Mouse (Mus musculus): ENCODE measurements around the gene Nutf2. TPM values are rescaled to one million over a fixed set of nuclear protein-coding genes. Genes with fewer than 3 reads are reported as not detected.
"Not testable (repeated sequence)": the region's sequence is repeated elsewhere in the genome, so short reads cannot be mapped to it uniquely, and the experiment has no call there.

The Nutf2 gene
- 10 to 100 TPM; 21.4 to 44.7 (median 25.5) TPM for total RNA-seq (2022)

DNA sequence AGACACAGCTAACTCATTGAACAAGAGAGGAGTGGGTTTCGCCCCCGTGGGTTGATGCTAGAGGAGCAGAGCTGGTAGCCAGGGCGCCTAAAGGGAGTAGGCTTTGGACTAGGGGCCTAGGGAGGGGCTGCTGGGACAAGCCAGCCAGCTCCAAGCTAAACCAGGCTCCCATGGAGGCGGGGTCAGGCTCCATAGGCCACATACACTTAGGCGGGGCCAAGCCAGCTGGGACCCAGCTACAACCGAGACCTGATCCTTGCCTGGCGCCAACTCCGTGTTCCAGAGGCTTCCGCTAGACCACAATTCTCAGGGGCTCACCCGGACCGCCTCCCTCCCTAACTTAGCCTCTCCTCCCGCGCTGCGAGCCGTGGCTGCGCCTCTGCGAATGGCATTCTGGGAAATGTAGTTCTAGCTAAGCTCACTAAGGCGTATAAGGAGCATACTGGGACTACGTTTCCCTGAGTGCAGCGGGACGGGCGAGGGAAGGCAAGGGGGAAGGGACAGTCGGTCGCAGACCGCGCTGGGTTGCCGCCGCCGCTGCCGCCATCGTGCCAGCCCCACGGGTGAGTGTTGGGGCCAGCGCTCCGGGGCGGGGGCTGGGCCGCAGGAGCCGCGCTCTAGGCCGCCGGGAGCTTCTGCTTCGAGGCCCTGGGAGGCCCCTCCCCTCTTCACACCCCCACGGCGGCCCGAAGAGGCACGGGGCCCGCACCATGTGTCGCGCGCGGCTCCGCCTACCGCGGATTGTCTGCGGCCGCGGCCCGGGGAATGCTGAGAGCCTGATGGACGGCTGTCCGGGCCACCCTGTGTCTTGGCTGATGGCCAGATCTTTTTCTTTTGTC is at the start of gene Nutf2:
Gene Nutf2 (plus strand): TSS at position 438 of the 839 bp plus-strand sequence.
- peak; percentile 94 to 97 for DNase-seq (ENCODE audit: low spot score in 2 of 2)

DNA sequence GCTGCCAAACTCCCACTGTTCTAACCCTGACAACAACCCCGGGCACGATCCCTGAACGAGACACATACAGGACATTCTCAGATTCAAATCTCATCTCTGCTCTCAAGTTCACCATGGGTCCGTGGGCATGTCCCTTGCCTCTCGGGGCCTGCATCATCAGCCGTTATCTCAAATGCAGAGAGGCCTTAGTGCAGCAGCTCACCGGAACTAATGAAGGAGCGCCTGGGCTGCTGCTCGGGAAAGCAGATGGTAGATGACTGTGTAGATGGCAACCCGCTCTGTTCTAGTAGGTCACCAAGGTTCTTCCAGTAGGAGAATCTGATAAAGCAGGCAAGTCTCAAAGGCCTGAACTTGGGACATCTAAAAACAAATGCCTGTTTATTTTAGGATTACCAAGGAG is 49.3 kb upstream of the Nutf2 start:
- no peak for DNase-seq (ENCODE audit: low spot score in 2 of 2)

DNA sequence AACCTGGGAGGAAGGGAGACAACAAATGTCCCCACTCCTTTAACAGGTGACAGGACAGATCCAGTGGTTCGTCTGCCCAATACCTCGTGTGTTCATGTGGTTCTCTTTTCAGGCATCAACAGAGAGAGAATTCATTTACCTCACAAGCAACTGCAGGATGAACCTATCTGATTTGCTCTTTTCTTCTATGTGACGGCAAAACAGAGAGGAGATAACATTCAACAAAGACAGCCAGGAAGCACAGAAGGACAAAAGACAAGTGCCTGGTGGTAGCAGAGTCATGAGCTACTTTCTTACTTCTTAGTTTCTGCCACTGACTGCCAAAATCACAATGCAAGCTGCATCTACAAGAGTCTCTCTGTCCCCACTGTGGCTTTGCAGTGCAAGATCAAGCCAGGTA is 48.8 kb upstream of the Nutf2 start:
- no peak for DNase-seq (ENCODE audit: low spot score in 2 of 2)

DNA sequence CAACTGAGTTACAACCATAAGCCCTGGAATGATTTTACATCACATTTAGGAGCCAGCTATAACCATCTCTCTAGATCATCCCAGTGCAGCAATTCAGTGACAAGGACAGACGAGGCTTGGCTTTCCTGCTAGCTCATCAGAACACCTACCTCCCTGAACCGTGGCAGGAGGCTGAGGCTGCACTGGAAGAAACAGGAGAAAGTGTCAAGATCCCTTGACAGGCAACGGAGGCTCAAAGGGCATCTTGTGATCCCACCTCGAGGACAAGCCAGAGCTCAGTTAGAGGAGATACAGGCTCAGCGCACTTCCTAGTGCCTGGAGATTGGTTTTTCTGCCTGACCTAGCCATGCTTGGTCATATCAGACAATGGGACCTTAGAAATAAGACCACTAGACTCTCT is 47.9 kb upstream of the Nutf2 start:
- DNase-seq (ENCODE audit: low spot score in 2 of 2): no peak

DNA sequence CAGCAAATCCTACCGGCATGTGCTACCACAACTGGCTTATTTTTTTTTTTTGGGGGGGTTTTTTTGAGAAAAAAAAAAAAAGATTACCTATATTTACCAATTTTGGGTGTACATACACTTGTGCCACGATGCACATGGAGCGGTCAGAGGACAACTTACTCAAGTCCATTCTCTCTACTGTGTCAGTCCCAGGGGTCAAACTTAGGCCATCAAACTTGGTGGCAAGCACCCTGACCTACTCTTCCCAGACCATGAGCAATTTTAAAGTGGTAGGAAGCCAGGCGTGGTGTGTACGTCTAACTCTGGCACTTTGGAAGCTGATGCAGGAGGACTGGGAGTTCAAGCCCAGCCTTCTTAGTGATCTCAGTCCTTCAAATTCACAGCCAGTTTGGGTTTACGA is 47.1 kb upstream of the Nutf2 start:
- no peak for DNase-seq (ENCODE audit: low spot score in 2 of 2)

DNA sequence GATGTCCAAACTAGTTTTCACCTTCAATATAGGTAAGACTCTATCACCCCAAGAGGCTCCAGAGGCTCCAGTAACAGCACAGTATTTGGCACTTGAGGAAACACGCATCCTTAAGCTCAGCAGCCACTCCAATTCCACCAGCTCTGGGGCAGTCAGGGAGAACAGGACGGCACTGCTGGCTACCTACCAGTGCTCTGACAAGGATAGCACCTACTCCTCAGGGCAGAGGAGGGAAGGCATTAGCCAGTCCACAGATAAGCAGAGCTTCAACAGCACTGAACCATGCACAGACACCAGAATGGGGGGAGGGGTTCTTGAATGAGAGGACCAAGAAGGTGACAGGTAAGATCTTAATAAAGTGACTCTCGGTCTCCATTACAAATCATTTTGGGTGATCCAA is 40.7 kb upstream of the Nutf2 start:
- no peak for DNase-seq (ENCODE audit: low spot score in 2 of 2)

DNA sequence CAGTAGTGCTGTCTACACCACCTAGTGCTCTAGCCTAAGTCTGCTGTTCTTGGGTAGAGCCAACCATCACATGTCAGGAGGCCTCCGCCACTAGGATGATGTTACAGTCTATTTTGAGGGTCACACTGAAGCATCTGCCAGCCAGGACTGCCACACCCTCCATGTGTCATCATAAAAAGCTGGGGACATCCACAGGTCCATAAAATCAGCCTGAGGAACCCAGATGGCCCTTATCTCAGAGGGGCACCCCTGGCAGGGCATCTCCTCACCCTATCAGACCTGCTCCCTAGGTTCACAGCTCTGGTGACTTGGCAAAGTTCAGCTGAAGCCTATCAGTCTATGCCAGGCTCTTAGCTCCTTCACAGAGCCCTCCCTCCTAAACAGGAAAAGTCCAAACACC is 39.5 kb upstream of the Nutf2 start:
- DNase-seq (ENCODE audit: low spot score in 2 of 2): peak; percentile 56 to 79

DNA sequence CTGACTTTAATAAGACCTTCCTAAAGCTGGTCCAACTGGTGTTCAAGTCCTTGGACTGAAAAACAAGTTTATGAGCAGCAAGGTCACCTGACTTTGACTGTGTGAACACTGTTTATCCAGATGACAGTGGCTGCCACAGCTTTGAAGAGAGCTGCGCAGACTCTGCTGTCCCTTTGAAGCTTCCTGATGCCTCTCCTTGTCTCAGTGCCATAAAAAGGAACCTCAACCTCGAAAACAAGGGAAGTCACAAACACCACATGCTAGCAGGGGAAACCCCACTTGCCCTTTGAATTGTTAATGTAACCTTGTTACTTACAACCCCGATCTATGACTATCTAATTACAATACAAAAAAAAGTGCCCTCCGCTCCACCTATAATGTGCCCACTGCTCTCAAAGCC is 34.9 kb upstream of the Nutf2 start:
- DNase-seq (ENCODE audit: low spot score in 2 of 2): no peak

DNA sequence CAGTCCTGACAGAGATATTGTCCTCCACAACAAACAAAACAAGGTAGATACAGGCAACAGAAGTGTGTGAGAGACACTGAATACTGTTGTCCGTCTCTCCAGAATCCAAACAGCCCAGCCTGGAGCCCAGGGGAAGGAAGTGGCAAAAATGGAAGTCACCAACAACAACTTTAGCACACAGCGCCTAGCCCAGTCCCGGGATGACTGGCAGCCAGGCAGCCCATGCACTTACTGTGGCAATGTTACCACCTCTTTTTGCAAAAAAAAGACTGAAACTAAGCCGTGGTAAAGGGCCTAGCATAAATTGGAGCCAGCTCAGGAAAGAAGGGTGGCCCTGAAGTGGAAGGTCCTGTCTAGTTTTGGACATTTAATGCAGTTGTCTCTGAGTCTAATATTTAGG is 34.0 kb upstream of the Nutf2 start:
- no peak for DNase-seq (ENCODE audit: low spot score in 2 of 2)

DNA sequence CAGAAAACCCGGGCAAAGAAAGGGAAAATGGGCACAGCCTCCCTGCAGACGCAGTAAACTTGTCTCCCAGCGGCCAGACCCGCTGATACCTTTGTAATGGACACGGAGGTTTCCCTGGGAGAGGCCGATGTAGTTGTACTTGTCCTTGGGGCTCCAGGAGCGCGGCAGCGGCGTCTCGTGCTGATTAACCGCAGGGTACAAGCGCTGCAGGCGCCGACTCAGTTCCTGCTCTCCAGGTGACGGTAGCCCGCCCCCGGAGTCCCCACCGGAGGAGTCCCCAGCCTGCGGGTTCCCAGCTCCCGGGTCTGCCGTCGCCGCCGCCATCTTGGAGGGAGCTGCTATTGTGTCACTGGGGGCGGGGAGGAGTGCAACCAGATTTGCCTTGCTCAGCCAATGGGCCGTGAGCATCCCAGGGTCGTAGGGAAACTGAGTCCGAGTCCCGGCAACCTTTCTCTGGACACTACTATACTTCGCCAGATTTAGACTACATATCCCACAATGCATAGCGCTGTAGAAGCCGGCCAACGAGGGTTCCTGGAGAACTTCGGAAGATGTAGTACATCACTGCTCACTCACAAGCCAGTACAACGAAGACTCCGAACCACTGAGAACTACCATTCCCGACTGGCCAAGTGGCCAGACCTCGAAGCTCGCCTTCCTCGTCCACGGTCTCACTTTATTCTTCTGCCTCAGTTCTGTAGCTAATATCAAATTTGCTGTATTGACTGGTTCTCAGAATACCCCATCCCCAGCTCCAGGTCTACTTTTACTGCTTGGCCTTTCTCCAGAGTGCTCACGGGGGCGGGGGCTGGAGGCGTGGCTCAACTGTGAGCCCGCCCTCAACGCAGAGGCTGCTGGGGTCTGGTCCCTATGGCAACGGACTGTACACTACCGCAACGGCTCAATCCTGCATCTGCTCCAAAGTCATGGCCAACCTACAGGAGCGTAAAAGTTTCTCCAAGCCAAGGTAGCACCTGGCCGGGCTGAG is 33.2 kb upstream of the Nutf2 start, which contains the start of the genes Ranbp10 and Tsnaxip1:
Gene Ranbp10 (minus strand): TSS at position 490 of the 988 bp plus-strand sequence.
Gene Tsnaxip1 (plus strand): TSS at position 871 of the 988 bp plus-strand sequence.
- peak; percentile 95 to 97 for DNase-seq (ENCODE audit: low spot score in 2 of 2)

DNA sequence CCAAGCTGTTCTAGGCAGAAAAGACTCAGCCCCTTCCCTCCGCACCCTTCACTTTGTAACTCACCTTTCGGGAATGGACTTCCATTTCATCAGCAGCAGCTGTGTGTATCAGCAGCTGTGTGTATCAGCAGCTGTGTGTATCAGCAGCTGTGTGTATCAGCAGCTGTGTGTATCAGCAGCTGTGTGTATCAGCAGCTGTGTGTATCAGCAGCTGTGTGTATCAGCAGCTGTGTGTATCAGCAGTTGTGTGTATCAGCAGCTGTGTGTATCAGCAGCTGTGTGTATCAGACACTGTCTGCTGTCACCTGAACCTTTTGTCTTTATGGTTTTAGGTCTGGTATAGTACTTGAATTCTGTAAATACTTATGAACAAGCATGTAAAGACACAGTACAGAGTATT is 26.6 kb upstream of the Nutf2 start:
- DNase-seq (ENCODE audit: low spot score in 2 of 2): not testable (repeated sequence)

DNA sequence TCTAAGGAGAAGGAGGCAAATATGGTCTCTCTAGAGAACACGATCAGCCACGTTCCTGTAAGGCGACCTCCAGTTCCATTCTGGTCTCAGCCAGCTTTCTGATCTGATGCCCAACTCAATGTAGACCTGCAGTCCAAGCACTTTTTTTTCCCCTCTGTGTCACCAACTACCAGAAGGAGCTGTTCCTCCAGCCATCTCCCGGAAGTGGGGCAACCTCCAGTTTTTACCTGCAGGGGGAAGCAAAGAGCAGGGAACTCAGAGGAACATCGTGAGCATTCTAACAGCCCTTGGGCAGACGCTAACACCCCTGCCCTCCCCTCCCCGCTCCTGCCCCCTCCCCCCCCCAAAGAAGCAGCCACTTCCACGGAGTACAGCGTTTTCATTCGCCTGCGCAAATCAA is 25.1 kb upstream of the Nutf2 start:
- peak; percentile 72 to 76 for DNase-seq (ENCODE audit: low spot score in 2 of 2)

DNA sequence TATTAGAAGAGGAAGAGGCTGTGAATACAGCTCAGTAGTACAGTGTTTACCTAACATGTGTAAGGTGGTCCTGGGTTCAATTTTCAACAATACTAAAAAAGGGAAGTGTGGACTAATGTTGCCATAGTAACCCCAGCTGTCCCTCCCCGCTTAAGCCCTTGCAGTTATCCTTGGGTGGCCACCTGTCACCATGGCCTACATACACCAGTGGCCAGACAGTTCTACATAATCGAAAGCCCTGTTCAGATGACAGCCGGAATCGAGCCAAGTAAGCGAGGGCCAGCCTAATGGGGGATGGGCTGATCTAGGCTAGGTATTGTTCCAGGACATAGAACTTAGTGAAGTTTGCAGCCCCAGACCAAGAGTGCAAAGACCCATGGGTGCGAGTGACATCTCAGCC is 23.4 kb upstream of the Nutf2 start:
- no peak for DNase-seq (ENCODE audit: low spot score in 2 of 2)

DNA sequence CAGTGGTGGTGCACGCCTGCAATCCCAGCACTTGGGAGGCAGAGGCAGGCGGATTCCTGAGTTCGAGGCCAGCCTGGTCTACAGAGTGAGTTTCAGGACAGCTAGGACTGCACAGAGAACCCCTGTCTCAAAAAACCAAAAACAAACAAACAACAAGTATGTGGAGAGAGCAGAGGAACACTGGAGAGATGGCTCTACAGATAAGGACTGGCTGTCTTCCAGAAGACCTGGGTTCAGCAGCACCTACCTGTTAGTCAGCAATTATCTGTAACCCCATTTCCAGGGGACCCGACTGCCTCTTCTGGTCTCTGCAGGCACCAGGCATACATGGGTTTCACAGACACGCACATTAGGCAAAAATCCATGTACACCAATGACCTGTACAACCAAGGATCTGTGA is 21.2 kb upstream of the Nutf2 start:
- no peak for DNase-seq (ENCODE audit: low spot score in 2 of 2)

DNA sequence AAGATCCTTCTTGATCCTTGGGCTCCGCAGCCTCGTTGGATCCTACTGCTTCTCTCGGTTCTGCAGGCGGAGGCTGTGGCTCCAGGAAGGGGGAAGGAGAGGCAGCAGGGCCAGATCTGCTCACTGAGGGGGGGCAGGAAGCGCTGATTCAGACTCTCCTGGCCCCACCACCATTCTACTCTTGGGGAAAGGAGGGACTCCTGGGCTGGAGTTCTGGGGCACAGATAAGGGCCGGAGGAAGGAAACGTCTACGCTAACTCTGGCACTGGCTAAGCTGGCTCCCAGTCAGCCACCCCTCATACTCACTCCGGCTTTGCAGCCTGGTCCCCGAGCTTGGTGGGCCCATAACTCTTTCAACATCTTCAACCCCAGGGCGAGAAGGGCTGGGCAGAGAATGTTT is 13.7 kb upstream of the Nutf2 start:
- DNase-seq (ENCODE audit: low spot score in 2 of 2): no peak

DNA sequence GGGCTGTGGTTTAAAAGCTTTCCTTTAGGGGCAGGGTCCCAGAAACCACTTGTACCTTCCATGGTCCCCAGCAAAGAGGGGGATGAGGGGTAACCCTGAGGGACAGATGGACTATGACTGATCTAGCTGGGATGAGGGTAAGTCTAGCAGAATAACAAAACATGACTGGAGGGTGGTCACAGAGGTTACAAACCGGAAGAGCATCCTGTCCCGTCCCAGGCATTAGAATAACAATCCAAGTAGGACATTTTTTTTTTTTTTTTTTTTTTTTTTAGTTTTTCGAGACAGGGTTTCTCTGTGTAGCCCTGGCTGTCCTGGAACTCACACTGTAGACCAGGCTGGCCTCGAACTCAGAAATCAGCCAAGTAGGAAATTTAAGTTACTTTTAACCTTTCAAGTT is 10.4 kb upstream of the Nutf2 start:
- no peak for DNase-seq (ENCODE audit: low spot score in 2 of 2)

DNA sequence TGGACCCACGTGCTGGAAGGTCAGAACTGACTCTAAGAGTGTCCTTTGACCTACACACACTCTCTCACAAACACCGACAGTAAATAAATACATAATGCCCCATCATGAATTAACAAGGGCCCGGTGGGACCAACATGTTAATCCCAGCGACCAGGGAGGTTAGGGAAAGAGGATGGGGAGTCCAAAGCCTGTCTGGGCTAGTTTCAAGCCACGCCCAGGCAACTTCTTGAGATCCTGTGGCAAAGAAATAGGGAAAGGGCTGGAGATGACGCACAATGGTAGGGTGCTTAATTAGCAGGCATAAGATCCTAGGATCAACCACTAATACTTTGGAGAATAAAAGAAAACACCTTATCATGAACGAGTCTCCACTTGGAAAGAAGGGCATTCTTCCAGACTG is 9.8 kb upstream of the Nutf2 start:
- no peak for DNase-seq (ENCODE audit: low spot score in 2 of 2)

DNA sequence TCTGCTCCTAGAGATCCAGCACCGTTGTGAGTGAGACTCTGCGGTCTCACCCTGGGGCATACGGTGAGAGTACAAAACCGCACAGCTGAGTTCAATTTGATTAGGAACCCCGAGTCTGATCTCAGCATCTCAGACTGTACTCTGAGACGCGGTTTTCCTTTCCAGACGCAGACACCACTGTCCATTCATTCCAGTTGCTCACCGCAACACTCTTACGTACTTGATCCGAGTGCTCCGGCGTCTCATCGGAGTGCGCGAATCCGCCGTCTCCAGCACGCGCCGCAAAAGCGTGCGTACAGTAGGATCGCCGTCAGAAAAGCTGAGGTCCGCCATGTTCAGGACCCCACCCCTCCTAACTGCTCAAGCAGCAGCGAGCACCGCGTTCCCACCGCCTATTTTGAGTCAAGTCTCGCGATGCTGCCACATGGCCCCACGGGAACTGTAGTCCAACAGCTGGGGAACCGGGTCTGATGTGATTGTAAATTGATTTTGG is 8.7 kb upstream of the Nutf2 start:
- peak; percentile 68 to 75 for DNase-seq (ENCODE audit: low spot score in 2 of 2)

DNA sequence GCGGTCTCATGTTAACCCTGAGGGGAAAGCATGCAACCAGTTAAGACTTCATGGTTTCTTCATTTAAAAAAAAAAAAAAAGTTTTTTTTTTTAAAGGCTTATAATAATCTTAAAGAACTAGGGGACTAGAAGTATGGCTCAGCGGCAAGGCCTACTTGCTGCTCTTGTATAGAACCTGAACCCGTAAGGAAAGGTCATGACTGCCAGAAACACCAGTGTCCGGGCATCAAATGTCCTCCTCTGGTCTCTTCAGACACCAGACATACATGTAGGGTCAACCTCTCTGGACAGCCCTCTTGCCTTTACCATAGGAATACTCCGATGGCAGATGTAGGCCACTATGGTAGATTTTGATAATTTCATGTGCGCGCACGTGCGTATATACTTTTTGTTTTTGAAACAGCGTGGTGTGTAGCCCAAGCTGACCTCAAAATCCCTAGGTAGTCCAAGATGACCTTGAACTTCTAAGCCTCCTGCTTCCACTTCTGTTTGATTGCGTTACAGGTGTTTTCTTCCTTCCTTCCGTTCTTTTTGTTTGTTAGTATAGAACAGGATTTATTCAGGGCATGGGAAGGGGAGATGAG is 8.1 kb upstream of the Nutf2 start:
- no peak for DNase-seq (ENCODE audit: low spot score in 2 of 2)

DNA sequence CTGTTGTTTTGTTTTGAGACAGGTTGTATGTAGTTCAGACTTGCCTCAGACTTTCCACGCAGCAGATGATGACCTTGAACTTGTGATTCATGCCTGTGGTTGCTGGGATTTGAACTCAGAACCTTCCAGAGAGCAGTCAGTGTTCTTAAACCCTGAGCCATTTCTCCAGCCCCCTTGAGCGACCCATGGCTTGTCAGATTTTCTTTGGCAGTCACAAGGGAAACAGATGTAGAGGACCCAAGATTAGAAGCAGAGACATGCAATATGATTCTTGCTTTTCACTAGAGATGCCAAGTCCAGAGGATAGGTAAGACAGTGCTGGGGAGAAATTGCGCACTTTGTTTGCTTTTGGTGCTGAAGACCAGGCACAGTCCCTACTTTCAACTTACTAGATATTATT is 7.2 kb upstream of the Nutf2 start, which contains the start of gene Cenpt:
Gene Cenpt (minus strand): TSS at position 101 of the 400 bp plus-strand sequence.
- DNase-seq (ENCODE audit: low spot score in 2 of 2): no peak

DNA sequence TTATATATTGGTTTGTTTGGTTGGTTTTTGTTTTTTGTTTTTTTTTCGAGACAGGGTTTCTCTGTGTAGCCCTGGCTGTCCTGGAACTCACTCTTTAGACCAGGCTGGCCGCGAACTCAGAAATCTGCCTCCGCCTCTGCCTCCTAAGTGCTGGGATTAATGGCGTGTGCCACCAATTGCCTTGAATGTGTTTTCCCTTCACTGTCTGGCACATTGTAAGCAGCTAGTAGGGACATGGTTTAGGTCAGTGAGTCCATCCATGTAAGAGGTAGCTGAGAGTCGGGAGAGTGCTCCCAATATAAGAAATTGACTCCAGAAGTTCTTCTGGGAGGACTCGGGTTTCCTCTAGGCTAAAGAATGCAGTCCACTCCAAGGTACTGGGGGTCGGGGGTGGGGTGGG is 6.1 kb upstream of the Nutf2 start:
- DNase-seq (ENCODE audit: low spot score in 2 of 2): no peak
